Mouse (Mus musculus) cortical plate, adult 2 months (tissue): ENCODE measurements at regions not wholly inside any gene's neighbourhood (a gene's known extent, or its start where the extent isn't known, plus 50 kb on each side); places are given as distances from the start of the nearest gene placed in this dataset.

ENCODE experiments used
- H3K27ac ChIP-seq: fragments of 200-500 bp; 2 replicates; pipeline ENCODE4 v1.5.1; 2012; ENCODE audit warnings: low read length, control low read depth, inconsistent platforms; ENCODE audit not compliant: insufficient read depth
- H3K4me1 ChIP-seq: fragments of 200-500 bp; 2 replicates; pipeline ENCODE4 v1.6.1; 2011; ENCODE audit warnings: low read length; ENCODE audit not compliant: control insufficient read depth, insufficient read depth
- H3K4me3 ChIP-seq: fragments of 200-500 bp; 2 replicates; pipeline ENCODE4 v1.5.1; 2011; ENCODE audit warnings: mild to moderate bottlenecking, low read length, control low read depth; ENCODE audit not compliant: insufficient read depth
- CTCF ChIP-seq: fragments of 200-500 bp; IDR thresholded peaks from 2 replicates; pipeline ENCODE4 v1.5.1; 2011; ENCODE audit warnings: mild to moderate bottlenecking, control low read depth, low read length; ENCODE audit not compliant: insufficient read depth; ENCODE audit errors: extremely low read depth
- POLR2A ChIP-seq: fragments of 200-500 bp; IDR thresholded peaks from 2 replicates; pipeline ENCODE4 v1.6.1; 2011; ENCODE audit warnings: mild to moderate bottlenecking, low read length, control low read depth; ENCODE audit not compliant: insufficient read depth; ENCODE audit errors: extremely low read depth

GRCm38 (mm10) chr13:48717036-48717435 is 54.2 kb downstream of the Barx1 start:
- no peak for TF ChIP-seq CTCF
- TF ChIP-seq POLR2A, result no peak
- Histone ChIP-seq H3K4me3 (no peak overlapping the region), H3K4me1 (no peaks in the 10 kb centered on the region), H3K27ac (no peak overlapping the region)

GRCm38 (mm10) chr13:48717451-48717850 is 54.7 kb downstream of the Barx1 start:
- Histone ChIP-seq H3K4me3 (no peak overlapping the region), H3K4me1 (no peaks in the 10 kb centered on the region), H3K27ac (no peak overlapping the region)
- TF ChIP-seq CTCF, result no peak
- no peak for TF ChIP-seq POLR2A

GRCm38 (mm10) chr13:48723676-48724075 is 60.9 kb downstream of the Barx1 start:
- TF ChIP-seq POLR2A (no peak), CTCF (no peak)
- Histone ChIP-seq H3K27ac (no peak overlapping the region), H3K4me1 (no peaks in the 10 kb centered on the region), H3K4me3 (no peak overlapping the region)

- no peak for TF ChIP-seq POLR2A
- peak; percentile 68 for TF ChIP-seq CTCF
- H3K4me3 ChIP-seq, result no peak overlapping the region
- no peak overlapping the region for H3K27ac ChIP-seq
- H3K4me1 ChIP-seq, result no peaks in the 10 kb centered on the region
These were observed 63.6 kb downstream of the Barx1 start for GRCm38 (mm10) chr13:48726430-48726829.

GRCm38 (mm10) chr13:48731046-48731996 is 68.5 kb downstream of the Barx1 start:
- H3K4me1 ChIP-seq, result no peaks in the 10 kb centered on the region
- TF ChIP-seq POLR2A (no peak), CTCF (no peak)
- H3K4me3 ChIP-seq, result no peak overlapping the region
- no peak overlapping the region for H3K27ac ChIP-seq

GRCm38 (mm10) chr13:48732168-48732841 is 69.5 kb downstream of the Barx1 start:
- TF ChIP-seq CTCF (0 out of 2 replicates have a peak, but pooled peaks have one; percentile 13), POLR2A (no peak)
- Histone ChIP-seq H3K27ac (no peak overlapping the region), H3K4me3 (no peak overlapping the region), H3K4me1 (no peaks in the 10 kb centered on the region)

GRCm38 (mm10) chr13:48734985-48735384 is 72.2 kb downstream of the Barx1 start:
- Histone ChIP-seq H3K4me3 (no peak overlapping the region), H3K4me1 (no peaks in the 10 kb centered on the region), H3K27ac (no peak overlapping the region)
- TF ChIP-seq CTCF (no peak), POLR2A (no peak)

GRCm38 (mm10) chr13:48745566-48745965 is 82.8 kb downstream of the Barx1 start:
- Histone ChIP-seq H3K4me3 (no peak overlapping the region), H3K4me1 (no peaks in the 10 kb centered on the region), H3K27ac (no peak overlapping the region)
- no peak for TF ChIP-seq POLR2A
- no peak for TF ChIP-seq CTCF

- H3K4me3 ChIP-seq, result no peak overlapping the region
- no peaks in the 10 kb centered on the region for H3K4me1 ChIP-seq
- no peak overlapping the region for H3K27ac ChIP-seq
- TF ChIP-seq CTCF (no peak), POLR2A (no peak)
These were observed 83.5 kb downstream of the Barx1 start for GRCm38 (mm10) chr13:48746301-48746700.
